Mouse (Mus musculus): ENCODE measurements around the gene Tcf7l2. TPM values are rescaled to one million over a fixed set of nuclear protein-coding genes. Genes with fewer than 3 reads are reported as not detected.

Tcf7l2 gene
- total and polyA plus RNA-seq, 2 experiments = 3.2 to 14.6 TPM

DNA sequence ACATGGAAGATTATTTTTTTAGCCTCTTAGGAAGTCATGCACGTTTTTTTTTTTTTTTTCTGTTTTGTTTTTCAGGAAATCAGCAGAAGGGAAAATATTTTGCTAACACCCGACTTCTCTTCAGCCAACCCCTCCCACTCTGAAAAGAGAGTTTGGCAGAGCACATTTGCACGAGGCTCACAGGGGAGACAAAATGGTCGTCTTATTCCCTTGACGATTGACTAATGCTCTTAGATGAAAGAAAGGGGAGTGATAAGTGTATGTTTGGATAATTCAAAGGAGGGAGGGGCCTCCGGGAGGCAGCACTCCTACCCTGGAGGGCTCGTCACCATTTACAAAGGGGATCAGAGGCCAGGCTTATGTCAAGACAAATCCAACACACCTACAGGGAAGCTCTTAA, 224.4 kb downstream of the Tcf7l2 start:
- DNase-seq (ENCODE audit: extremely low read depth, low read depth, low spot score) = no peak
- H3K36me3 ChIP-seq (ENCODE audit: control insufficient read depth, insufficient read depth, low read length) = no peaks in the 10 kb centered on the region
- WGBS = 39% methylated on average over 7 of the region's 7 CpGs
- H3K9ac ChIP-seq (ENCODE audit: low read depth, low read length) = no peak overlapping the region
- H3K4me3 ChIP-seq (ENCODE audit: insufficient read depth, low read depth, low read length) = no peak overlapping the region
- no peak overlapping the region for H3K27ac ChIP-seq (replicated peaks; ENCODE audit: insufficient read depth, low read depth, low read length)
- no peaks in the 10 kb centered on the region for H3K4me1 ChIP-seq (ENCODE audit: control insufficient read depth, insufficient read depth, low read length)
- no peaks in the 10 kb centered on the region for H3K27me3 ChIP-seq (ENCODE audit: control insufficient read depth, insufficient read depth, low read length)
- TF ChIP-seq CTCF (IDR thresholded peaks at IDR 0.05; ENCODE audit: low read depth, low read length) (no peak), POLR2A (IDR thresholded peaks at IDR 0.05; ENCODE audit: extremely low read depth, insufficient read depth, low read length) (no peak)
- H3K79me2 ChIP-seq (ENCODE audit: control insufficient read depth, insufficient read depth, low read length) = no peaks in the 10 kb centered on the region

DNA sequence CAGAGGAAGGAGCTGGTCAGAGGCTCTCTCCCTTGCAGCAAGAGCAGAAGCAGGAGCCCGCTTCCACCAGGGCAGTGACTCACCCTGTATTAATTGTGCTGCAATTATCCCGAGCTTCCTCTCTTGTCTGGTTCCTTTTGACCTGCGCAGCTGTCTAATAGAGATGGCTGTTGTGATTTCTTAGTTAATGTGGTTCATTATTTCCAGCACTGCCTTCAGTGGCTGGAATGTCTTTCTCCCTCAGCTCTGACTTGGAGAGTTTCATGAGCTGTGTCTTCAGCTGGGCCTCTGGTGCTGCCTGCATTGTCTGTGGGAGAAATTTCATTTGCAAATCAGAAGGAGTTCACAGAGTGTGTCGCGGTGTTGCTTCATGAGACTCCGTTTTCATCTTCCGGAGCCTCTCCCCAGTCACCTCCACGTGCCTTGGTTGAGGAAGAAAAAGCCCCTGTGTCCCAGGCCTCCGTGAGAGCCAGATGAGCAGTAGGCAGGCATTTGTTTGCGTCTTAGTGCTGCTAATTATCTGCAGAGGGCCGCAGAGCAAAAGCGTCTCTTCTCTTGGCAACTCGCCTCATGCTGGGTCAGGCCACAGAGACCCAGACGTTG, 228.4 kb downstream of the Tcf7l2 start:
- no peak for TF ChIP-seq POLR2A (IDR thresholded peaks at IDR 0.05; ENCODE audit: extremely low read depth, insufficient read depth, low read length)
- Histone ChIP-seq H3K27me3 (ENCODE audit: control insufficient read depth, insufficient read depth, low read length) (no peaks in the 10 kb centered on the region), H3K36me3 (ENCODE audit: control insufficient read depth, insufficient read depth, low read length) (no peaks in the 10 kb centered on the region), H3K4me1 (ENCODE audit: control insufficient read depth, insufficient read depth, low read length) (no peaks in the 10 kb centered on the region), H3K79me2 (ENCODE audit: control insufficient read depth, insufficient read depth, low read length) (no peaks in the 10 kb centered on the region), H3K27ac (replicated peaks; ENCODE audit: insufficient read depth, low read depth, low read length) (no peak overlapping the region), H3K9ac (ENCODE audit: low read depth, low read length) (no peak overlapping the region), H3K4me3 (ENCODE audit: insufficient read depth, low read depth, low read length) (no peak overlapping the region)
- 54% methylated on average over 14 of the region's 14 CpGs for WGBS
- no peak for DNase-seq (ENCODE audit: extremely low read depth, low read depth, low spot score)

DNA sequence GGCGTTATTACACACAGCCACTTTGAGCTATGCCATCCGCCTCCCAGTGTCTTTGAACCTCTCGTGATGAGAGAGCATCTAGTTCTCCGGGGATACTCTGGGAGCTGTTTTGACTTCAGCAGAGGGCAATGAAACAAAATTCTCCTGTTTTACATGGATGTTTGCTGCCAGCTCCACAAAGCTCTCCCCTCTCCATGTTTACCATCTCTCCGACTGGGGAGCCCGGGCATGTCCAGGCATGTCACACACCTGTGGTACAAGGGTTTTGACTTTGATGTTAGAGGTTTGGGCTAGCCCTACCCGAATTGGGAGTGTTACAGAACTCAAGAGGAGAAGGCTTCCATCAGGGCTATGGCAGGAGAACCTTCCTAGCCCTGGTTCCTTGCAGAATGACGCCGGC, 234.5 kb downstream of the Tcf7l2 start:
- H3K4me1 ChIP-seq (ENCODE audit: control insufficient read depth, insufficient read depth, low read length) = no peaks in the 10 kb centered on the region
- H3K9ac ChIP-seq (ENCODE audit: low read depth, low read length) = no peak overlapping the region
- 89% methylated on average over 9 of the region's 9 CpGs for WGBS
- no peak overlapping the region for H3K27ac ChIP-seq (replicated peaks; ENCODE audit: insufficient read depth, low read depth, low read length)
- TF ChIP-seq POLR2A (IDR thresholded peaks at IDR 0.05; ENCODE audit: extremely low read depth, insufficient read depth, low read length) (no peak), CTCF (IDR thresholded peaks at IDR 0.05; ENCODE audit: low read depth, low read length) (no peak)
- no peak overlapping the region for H3K4me3 ChIP-seq (ENCODE audit: insufficient read depth, low read depth, low read length)
- no peaks in the 10 kb centered on the region for H3K79me2 ChIP-seq (ENCODE audit: control insufficient read depth, insufficient read depth, low read length)
- DNase-seq (ENCODE audit: extremely low read depth, low read depth, low spot score) = no peak
- no peaks in the 10 kb centered on the region for H3K27me3 ChIP-seq (ENCODE audit: control insufficient read depth, insufficient read depth, low read length)
- no peaks in the 10 kb centered on the region for H3K36me3 ChIP-seq (ENCODE audit: control insufficient read depth, insufficient read depth, low read length)

Measured in liver, adult 2 months (tissue).